Mouse (Mus musculus): ENCODE data around the gene Gm21304.
"Not testable (repeated sequence)": the region's sequence is repeated elsewhere in the genome, so short reads cannot be mapped to it uniquely, and the experiment has no call there.

Gm21304 gene

DNA sequence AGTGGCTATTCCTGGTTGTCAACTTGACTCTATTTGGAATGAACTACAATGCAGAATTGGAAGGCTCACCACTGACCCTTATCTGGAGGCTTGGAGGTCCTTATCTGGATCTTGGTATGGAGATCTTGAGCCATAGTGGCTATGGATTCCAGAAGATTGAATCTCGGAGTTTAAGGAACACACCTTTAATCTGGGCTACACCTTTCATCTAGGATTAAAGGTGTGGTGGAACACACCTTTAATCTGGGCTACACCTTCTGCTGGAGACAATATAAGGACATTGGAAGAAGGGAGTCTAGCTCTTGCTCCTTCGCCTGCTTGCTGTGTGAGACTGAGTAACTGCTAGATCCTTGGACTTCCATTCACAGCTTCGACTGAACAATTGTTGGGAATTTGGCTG is at the start of gene Gm21304:
Gene Gm21304 (plus strand): TSS at position 301 of the 400 bp plus-strand sequence.
- not testable (repeated sequence) for DNase-seq (ENCODE audit: low spot score)

DNA sequence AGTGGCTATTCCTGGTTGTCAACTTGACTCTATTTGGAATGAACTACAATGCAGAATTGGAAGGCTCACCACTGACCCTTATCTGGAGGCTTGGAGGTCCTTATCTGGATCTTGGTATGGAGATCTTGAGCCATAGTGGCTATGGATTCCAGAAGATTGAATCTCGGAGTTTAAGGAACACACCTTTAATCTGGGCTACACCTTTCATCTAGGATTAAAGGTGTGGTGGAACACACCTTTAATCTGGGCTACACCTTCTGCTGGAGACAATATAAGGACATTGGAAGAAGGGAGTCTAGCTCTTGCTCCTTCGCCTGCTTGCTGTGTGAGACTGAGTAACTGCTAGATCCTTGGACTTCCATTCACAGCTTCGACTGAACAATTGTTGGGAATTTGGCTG is 25.6 kb upstream of the Gm21304 start, which contains the start of gene Gm21293:
Gene Gm21293 (plus strand): TSS at position 301 of the 400 bp plus-strand sequence.
- not testable (repeated sequence) for DNase-seq (ENCODE audit: low spot score)

DNA sequence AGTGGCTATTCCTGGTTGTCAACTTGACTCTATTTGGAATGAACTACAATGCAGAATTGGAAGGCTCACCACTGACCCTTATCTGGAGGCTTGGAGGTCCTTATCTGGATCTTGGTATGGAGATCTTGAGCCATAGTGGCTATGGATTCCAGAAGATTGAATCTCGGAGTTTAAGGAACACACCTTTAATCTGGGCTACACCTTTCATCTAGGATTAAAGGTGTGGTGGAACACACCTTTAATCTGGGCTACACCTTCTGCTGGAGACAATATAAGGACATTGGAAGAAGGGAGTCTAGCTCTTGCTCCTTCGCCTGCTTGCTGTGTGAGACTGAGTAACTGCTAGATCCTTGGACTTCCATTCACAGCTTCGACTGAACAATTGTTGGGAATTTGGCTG is 17.1 kb upstream of the Gm21304 start, which contains the start of gene Gm6763:
Gene Gm6763 (plus strand): TSS at position 301 of the 400 bp plus-strand sequence.
- DNase-seq (ENCODE audit: low spot score): not testable (repeated sequence)

DNA sequence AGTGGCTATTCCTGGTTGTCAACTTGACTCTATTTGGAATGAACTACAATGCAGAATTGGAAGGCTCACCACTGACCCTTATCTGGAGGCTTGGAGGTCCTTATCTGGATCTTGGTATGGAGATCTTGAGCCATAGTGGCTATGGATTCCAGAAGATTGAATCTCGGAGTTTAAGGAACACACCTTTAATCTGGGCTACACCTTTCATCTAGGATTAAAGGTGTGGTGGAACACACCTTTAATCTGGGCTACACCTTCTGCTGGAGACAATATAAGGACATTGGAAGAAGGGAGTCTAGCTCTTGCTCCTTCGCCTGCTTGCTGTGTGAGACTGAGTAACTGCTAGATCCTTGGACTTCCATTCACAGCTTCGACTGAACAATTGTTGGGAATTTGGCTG is 8.6 kb upstream of the Gm21304 start, which contains the start of gene Gm8764:
Gene Gm8764 (plus strand): TSS at position 301 of the 400 bp plus-strand sequence.
- not testable (repeated sequence) for DNase-seq (ENCODE audit: low spot score)

DNA sequence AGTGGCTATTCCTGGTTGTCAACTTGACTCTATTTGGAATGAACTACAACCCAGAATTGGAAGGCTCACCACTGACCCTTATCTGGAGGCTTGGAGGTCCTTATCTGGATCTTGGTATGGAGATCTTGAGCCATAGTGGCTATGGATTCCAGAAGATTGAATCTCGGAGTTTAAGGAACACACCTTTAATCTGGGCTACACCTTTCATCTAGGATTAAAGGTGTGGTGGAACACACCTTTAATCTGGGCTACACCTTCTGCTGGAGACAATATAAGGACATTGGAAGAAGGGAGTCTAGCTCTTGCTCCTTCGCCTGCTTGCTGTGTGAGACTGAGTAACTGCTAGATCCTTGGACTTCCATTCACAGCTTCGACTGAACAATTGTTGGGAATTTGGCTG is 8.4 kb downstream of the Gm21304 start, which contains the start of gene Gm21312:
Gene Gm21312 (plus strand): TSS at position 301 of the 400 bp plus-strand sequence.
- not testable (repeated sequence) for DNase-seq (ENCODE audit: low spot score)

DNA sequence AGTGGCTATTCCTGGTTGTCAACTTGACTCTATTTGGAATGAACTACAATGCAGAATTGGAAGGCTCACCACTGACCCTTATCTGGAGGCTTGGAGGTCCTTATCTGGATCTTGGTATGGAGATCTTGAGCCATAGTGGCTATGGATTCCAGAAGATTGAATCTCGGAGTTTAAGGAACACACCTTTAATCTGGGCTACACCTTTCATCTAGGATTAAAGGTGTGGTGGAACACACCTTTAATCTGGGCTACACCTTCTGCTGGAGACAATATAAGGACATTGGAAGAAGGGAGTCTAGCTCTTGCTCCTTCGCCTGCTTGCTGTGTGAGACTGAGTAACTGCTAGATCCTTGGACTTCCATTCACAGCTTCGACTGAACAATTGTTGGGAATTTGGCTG is 16.9 kb downstream of the Gm21304 start, which contains the start of gene Gm20765:
Gene Gm20765 (plus strand): TSS at position 301 of the 400 bp plus-strand sequence.
- not testable (repeated sequence) for DNase-seq (ENCODE audit: low spot score)

DNA sequence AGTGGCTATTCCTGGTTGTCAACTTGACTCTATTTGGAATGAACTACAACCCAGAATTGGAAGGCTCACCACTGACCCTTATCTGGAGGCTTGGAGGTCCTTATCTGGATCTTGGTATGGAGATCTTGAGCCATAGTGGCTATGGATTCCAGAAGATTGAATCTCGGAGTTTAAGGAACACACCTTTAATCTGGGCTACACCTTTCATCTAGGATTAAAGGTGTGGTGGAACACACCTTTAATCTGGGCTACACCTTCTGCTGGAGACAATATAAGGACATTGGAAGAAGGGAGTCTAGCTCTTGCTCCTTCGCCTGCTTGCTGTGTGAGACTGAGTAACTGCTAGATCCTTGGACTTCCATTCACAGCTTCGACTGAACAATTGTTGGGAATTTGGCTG is 25.4 kb downstream of the Gm21304 start, which contains the start of gene Gm4340:
Gene Gm4340 (plus strand): TSS at position 301 of the 400 bp plus-strand sequence.
- not testable (repeated sequence) for DNase-seq (ENCODE audit: low spot score)

DNA sequence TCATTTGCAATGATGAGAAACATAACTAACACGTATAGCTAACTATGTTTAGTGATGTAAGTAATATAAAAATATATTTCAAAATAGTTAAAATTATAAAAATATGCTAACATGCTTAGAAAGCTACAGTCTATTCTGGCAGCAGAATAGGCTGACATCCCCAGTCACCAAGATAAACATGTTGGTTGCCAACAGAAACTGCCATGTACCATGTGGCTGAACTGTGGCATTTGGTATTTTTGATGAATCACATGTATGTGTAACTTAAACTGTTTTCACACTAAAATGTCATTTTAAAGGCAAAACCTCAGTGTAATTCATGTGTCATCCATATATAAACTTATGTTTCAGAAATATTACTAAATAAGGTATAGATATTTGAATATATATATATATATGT is 41.3 kb downstream of the Gm21304 start:
- DNase-seq (ENCODE audit: low spot score): no peak

DNA sequence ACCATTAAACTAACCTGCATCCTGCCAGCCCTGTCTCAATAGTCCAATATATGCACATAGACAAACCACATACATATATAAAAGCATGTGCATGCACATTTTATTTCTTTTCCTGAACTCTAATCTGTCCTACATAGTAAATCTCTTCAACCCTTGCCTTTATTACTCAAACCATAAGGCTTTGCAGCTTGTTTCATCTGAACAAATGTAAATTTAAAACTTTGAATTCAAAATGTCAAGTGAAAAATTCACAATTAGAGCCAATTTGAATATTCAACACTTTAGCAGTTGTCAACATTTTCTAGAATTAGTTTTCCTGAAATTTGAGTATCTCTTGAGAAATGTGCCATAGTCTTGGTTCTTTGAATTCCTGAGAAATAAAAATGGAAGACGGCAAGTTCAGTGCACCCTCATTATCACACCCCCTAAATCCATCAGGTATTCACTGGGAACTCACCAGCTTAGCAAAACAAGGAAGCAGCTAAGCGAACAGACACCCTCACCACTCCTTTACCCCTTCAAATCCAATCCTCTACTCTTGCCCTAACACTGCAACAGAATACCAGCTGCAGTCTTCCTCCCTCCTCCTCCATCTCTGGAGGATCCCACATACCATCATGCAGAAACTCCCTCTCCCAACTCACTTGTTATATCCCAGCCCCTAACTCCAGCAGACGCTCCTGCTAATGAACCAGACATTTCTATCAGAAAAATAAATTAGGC is 42.1 kb downstream of the Gm21304 start:
- DNase-seq (ENCODE audit: low spot score): no peak

DNA sequence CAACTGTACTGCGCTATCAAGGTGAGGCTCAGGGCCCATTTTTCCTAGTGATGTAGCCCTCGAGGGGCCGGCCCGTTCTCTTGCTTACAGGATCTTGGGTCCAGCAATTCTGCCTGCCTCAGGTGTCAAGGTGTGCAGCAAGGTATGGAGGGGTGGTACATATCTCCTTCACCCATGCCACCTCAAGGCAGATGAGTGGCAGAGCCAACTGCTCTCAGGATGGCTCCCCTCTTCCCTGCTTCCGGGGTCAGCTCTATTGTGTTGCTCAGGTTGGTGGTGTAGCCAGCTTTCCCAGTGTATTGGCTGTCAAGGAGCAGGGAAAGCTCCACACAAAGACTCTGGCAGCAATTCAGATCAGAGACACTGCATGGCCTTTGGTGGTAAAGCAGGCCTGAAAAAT is 46.2 kb downstream of the Gm21304 start:
- no peak for DNase-seq (ENCODE audit: low spot score)

All from yolk sac, embryonic 10.5 days (tissue).